Mouse (Mus musculus) T-helper 1 cell (primary cell): ENCODE results near the gene Bbof1.

Experiments
- in situ Hi-C: fragments of 300-600 bp; cut with MboI, MseI; formaldehyde crosslinking; loops from one replicate; pipeline ENCODE4 v1.15.1; 2025; ENCODE audit warnings: high pct_unique_total_duplicates

Bbof1 gene

GRCm38 (mm10) chr12:84462856-84463255, 54.0 kb downstream of the Bbof1 start:
- in situ Hi-C loops: no loop called here

DNA sequence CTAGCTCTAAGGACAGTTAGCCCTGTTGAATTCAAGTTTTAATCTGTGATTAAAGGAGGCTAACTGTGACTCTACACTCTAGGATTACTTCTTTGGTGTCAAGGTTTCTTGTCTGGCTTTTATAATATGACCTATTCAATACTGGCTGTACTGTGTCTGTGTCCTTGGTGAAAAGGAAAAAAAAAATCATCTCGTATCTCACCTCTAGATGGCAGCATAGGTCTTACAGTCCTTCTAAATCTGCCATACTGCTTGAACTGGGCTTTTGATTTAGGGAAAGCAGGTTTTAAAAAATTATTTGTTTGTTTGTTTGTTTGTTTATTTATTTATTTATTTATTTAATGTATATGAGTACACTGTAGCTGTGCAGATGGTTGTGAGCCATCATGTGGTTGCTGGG, 59.8 kb downstream of the Bbof1 start:
- in situ Hi-C loops: no loop called here

- in situ Hi-C loops: loop anchor here (5.0 kb wide), 1 partner anchor 768 kb away; no protein-coding TSS in a partner anchor
Observed at GRCm38 (mm10) chr12:84478937-84479336, 70.1 kb downstream of the Bbof1 start.

DNA sequence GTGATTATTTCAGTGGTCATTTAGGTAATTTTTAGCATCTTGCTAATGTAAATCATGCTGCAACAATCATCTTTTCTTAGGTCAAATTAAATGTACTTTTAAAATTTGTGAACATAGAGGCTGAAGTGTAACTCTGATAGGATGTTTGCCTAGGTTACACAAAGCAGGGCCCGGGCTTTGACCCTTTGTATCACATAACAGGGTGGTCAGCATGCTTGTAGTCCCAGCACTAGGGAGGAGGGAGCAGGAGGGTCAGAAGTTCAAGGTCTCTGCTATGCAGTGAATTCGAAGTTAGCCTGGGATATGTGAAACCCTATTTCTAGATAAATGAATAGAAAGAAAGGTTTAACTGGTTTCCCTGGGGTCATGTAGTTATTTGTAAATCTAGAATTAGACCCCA, 72.4 kb downstream of the Bbof1 start:
- in situ Hi-C loops: no loop called here

DNA sequence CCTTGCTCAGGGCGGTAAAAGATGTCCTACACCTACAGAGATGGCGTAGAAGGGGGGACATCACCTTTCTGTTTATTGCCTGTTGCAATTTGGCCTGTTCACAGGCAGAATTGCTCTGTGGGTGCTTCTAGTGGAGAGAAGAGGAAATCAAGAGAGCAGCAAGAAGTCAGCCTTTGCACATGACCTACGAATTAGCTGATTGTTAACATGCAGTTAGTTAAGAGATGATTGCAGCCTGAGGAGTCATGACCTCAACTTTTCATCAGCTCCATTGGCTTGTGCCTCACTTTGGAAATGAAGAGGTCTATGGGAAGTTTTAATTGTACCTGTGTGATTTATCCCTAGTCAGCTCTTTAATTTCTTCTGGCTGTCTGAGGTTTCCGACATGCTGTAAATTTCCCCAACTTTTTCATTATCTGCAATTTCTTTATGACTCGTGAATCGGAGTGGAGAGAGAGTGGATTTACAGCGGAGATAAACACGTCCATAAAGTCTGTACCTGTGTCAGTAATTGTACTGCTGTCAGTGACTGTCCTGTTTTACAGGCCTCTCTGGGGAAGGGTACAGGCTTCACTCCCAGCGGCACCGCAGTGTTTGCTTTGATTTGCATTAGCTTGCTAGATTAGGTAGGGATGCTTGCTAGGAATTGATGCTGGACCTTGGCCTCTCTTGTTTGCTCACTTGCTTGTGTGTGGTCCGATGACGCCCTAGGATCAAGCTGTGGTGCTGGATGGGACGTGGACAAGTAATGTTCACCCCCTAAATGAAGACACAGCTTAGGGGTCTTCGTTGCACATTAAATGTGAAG, 74.1 kb downstream of the Bbof1 start:
- in situ Hi-C loops: no loop called here

DNA sequence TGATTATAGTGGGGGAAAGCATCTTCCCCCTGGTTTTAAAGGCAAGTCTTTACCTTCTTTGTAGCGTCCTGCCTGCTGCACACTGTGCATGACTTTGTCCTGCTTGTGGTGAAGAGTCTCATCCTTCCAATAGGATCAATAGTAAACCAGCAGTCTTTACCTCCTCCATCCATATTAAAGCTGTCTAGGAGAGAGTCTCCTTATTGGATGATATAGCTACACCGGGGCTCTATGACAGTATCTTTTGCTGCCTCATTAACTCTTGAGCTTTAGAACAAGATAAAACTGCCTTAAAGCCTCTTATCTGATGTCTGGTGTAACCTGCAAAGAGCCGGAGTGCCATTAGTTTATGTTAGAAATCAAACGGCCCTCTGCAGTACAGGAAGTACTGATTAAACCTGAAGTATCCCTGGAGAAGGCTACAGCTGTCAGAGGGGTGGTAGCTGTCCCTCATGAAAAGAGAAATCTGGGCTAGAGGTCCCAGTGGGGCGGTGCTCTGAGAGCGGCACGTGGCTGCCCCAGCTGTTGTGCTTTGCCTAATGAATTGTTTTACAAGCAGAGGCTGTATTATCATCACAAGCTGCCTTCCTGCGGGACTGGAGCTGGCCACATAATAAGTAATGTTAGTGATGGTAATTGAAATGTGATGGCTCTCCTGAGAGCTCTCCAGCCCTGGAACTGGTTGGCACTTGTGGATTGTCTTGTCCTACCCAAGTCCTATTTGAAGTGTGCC, 78.6 kb downstream of the Bbof1 start:
- in situ Hi-C loops: no loop called here
